Mouse (Mus musculus): ENCODE data around the gene Spint3. TPM values are rescaled to one million over a fixed set of nuclear protein-coding genes. Genes with fewer than 3 reads are reported as not detected.

Spint3 gene
- polyA plus RNA-seq (2015; fragmentation: Nextera tagmentation; extraction: Ambion mirVana): not detected in 2 replicates

DNA sequence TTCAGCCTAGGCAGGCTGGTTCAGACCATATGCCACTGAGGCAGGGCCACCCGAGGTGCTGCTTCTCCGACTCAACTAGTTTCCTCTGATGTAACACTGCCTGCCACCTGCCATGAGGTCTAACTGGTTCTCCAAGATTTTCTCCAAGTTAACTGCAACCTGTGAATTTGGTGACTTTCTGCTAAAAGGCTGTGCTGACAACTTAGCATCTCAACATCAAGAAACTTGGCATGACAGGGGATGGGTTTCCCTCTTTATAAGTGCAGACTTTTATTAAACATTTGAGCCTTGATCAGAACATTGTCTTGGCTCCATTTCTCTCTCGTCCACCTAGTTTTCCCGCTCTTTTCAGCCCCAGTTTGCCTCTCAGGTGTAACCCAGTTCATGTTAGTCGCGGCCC is at the start of gene Spint3:
Spint3 (minus strand) TSS at position 101 of the 400 bp plus-strand sequence.

DNA sequence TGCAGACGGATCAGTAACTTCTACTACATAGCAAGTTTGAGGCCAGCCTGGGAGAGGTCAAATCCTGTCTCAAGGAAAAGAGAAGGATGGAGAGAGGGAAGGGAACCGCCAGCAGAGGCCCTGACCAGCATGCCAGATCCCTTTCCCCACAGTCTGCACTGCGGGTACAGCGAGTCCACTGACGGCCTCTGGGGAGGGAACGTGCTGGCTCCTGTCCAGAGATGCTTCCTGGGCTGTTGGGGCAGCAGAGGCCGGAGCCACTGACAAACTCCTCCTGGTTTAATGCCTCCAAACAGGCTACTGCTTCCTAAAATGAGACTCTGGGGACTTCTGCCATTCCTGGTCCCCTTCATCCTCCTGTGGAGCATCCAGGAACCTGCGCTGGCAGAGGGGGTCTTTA is 40.2 kb upstream of the Spint3 start, which contains the start of the genes Wfdc6b and Wfdc8:
Wfdc6b (plus strand) TSS at position 52 of the 400 bp plus-strand sequence.
Wfdc8 (minus strand) TSS at position 156 of the 400 bp plus-strand sequence.

DNA sequence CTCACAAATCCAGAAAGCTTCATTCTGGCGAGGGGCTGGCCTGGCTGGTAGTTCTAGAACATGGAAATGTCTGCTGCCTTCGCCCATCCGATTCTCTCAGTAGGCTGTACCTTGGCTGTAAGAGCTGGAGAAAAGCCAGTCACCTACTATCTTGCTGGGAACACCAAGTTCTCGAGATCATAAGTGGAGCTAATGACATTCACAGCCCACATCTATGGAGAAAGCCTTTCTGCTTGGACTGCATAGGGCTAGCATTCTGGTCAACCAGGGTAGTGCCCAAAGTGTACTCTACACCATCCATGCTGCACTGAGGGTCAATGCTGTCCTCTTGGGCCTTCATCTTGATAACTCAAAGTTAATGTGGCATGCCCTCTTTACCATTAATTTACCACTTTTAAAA is 20.2 kb upstream of the Spint3 start, which contains the start of gene Eppin:
Eppin (minus strand) TSS at position 101 of the 400 bp plus-strand sequence.

DNA sequence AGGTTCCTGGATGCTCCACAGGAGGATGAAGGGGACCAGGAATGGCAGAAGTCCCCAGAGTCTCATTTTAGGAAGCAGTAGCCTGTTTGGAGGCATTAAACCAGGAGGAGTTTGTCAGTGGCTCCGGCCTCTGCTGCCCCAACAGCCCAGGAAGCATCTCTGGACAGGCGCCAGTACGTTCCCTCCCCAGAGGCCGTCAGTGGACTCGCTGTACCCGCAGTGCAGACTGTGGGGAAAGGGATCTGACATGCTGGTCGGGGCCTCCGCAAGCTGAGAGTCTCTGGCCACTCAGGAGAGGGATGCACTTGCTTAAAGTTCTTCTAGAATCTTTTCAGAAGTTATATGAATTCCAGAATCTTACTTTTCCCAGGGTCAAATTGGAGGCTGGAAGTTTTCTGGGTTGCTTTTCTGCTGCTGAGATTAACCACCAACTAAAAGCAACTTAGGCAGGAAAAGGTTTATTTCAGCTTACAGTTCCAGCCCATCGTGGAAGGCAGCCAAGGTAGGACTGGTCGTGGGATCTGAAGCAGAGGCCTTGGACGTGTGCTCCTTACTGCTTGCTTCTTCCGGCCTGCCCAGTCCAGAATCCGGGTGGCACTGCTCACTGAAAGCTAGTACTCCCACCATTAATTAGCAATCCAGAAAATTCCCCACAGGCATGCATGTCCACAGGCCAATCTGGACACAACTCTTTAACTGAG is 11.9 kb upstream of the Spint3 start, which contains the start of gene Wfdc6a:
Wfdc6a (minus strand) TSS at position 423 of the 701 bp plus-strand sequence.

DNA sequence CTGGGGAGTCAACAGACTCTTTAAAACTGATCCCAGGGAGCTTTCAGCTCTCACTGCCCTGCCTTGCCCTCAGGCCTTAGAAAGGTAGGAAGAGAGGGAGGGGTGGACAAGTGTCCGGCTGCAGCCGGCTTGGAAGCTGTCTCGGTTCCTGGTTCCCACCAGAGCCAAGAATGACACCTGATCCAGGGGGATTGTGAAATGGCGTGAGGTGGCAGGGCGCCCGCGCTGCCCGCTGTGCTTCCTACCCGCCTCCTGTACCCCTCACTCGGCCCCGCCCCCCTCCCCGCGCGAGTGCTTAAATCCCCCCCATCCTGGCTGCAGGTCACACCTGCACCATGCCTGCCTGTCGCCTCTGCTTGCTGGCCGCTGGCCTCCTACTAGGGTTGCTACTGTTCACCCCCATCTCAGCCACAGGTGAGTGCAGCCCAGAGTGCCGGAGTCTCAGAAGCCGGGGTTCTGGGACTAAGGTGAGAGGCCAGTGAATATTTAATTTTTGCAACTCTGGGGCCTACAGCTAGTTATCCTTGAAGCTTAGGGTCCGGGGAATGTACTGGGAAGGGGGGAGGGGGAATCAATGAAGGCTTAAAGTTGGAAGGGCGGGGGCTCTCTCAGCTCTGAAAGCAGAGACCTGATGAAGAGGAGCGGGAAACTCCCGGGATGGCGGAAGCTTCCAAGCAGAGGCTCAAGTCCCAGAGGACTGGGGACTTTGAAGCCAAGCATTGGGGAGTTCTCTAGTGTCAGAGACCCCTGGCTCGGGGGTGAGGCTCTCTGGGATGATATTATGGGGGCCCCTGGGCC is 10.7 kb downstream of the Spint3 start, which contains the start of gene Wfdc2:
Wfdc2 (plus strand) TSS at position 23 of the 798 bp plus-strand sequence.

Other genes with a start within 250 kb of the Spint3 start
- gene Svs5, start 240.7 kb downstream of the Spint3 start, polyA plus RNA-seq (2015; fragmentation: Nextera tagmentation; extraction: Ambion mirVana): not detected in 2 replicates
- 0.78 and 1.5 TPM in 2 replicates for gene Slpi, start 184.4 kb downstream of the Spint3 start, polyA plus RNA-seq (2015; fragmentation: Nextera tagmentation; extraction: Ambion mirVana)
- 0.07 and 0.08 TPM in 2 replicates for gene Rbpjl, start 170.3 kb downstream of the Spint3 start, polyA plus RNA-seq (2015; fragmentation: Nextera tagmentation; extraction: Ambion mirVana)
- 2.3 and 2.8 TPM in 2 replicates for gene Matn4, start 168.3 kb downstream of the Spint3 start, polyA plus RNA-seq (2015; fragmentation: Nextera tagmentation; extraction: Ambion mirVana)
- gene Sdc4, start 129.6 kb downstream of the Spint3 start, polyA plus RNA-seq (2015; fragmentation: Nextera tagmentation; extraction: Ambion mirVana): 51.3 and 53.3 TPM in 2 replicates
- 33.6 and 35.7 TPM in 2 replicates for gene Sys1, start 116.5 kb downstream of the Spint3 start, polyA plus RNA-seq (2015; fragmentation: Nextera tagmentation; extraction: Ambion mirVana)
- gene Gm20458, start 112.5 kb downstream of the Spint3 start, polyA plus RNA-seq (2015; fragmentation: Nextera tagmentation; extraction: Ambion mirVana): 12.3 and 14.5 TPM in 2 replicates
- not detected in 2 replicates for gene Trp53tg5, start 99.7 kb downstream of the Spint3 start, polyA plus RNA-seq (2015; fragmentation: Nextera tagmentation; extraction: Ambion mirVana)
- gene Dbndd2, start 87.4 kb downstream of the Spint3 start, polyA plus RNA-seq (2015; fragmentation: Nextera tagmentation; extraction: Ambion mirVana): 9.8 and 10.2 TPM in 2 replicates
- gene Pigt, start 75.9 kb downstream of the Spint3 start, polyA plus RNA-seq (2015; fragmentation: Nextera tagmentation; extraction: Ambion mirVana): 36.4 and 37.9 TPM in 2 replicates
- 0.29 and 0.37 TPM in 2 replicates for gene Wfdc2, start 11.0 kb downstream of the Spint3 start, polyA plus RNA-seq (2015; fragmentation: Nextera tagmentation; extraction: Ambion mirVana)
- gene Wfdc6a, start 12.0 kb upstream of the Spint3 start, polyA plus RNA-seq (2015; fragmentation: Nextera tagmentation; extraction: Ambion mirVana): not detected in 2 replicates
- gene Eppin, start 20.1 kb upstream of the Spint3 start, polyA plus RNA-seq (2015; fragmentation: Nextera tagmentation; extraction: Ambion mirVana): not detected in 2 replicates
- not detected in 2 replicates for gene Wfdc6b, start 40.1 kb upstream of the Spint3 start, polyA plus RNA-seq (2015; fragmentation: Nextera tagmentation; extraction: Ambion mirVana)
- gene Wfdc8, start 40.2 kb upstream of the Spint3 start, polyA plus RNA-seq (2015; fragmentation: Nextera tagmentation; extraction: Ambion mirVana): not detected in 2 replicates
- gene Wfdc16, start 65.3 kb upstream of the Spint3 start, polyA plus RNA-seq (2015; fragmentation: Nextera tagmentation; extraction: Ambion mirVana): not detected in 2 replicates
- not detected in 2 replicates for gene Wfdc10, start 82.6 kb upstream of the Spint3 start, polyA plus RNA-seq (2015; fragmentation: Nextera tagmentation; extraction: Ambion mirVana)
- not detected in 2 replicates for gene Wfdc9, start 83.1 kb upstream of the Spint3 start, polyA plus RNA-seq (2015; fragmentation: Nextera tagmentation; extraction: Ambion mirVana)
- gene Wfdc11, start 100.6 kb upstream of the Spint3 start, polyA plus RNA-seq (2015; fragmentation: Nextera tagmentation; extraction: Ambion mirVana): not detected in 2 replicates
- 0.21 TPM in 1 of 2 replicates, not detected in the other for gene Wfdc13, start 111.6 kb upstream of the Spint3 start, polyA plus RNA-seq (2015; fragmentation: Nextera tagmentation; extraction: Ambion mirVana)
- gene Spint4, start 125.0 kb upstream of the Spint3 start, polyA plus RNA-seq (2015; fragmentation: Nextera tagmentation; extraction: Ambion mirVana): not detected in 2 replicates
- not detected in 2 replicates for gene Spint5, start 141.8 kb upstream of the Spint3 start, polyA plus RNA-seq (2015; fragmentation: Nextera tagmentation; extraction: Ambion mirVana)
- 0.14 and 0.29 TPM in 2 replicates for gene Wfdc3, start 172.5 kb upstream of the Spint3 start, polyA plus RNA-seq (2015; fragmentation: Nextera tagmentation; extraction: Ambion mirVana)
- 51.2 and 54.3 TPM in 2 replicates for gene Dnttip1, start 172.5 kb upstream of the Spint3 start, polyA plus RNA-seq (2015; fragmentation: Nextera tagmentation; extraction: Ambion mirVana)
- gene Ube2c, start 196.4 kb upstream of the Spint3 start, polyA plus RNA-seq (2015; fragmentation: Nextera tagmentation; extraction: Ambion mirVana): 67.3 and 77.7 TPM in 2 replicates
- 22,389 and 24,028 TPM in 2 replicates for gene Tnnc2, start 206.5 kb upstream of the Spint3 start, polyA plus RNA-seq (2015; fragmentation: Nextera tagmentation; extraction: Ambion mirVana)
- 31.1 and 33.0 TPM in 2 replicates for gene Snx21, start 212.4 kb upstream of the Spint3 start, polyA plus RNA-seq (2015; fragmentation: Nextera tagmentation; extraction: Ambion mirVana)
- 10.2 and 11.7 TPM in 2 replicates for gene Acot8, start 231.4 kb upstream of the Spint3 start, polyA plus RNA-seq (2015; fragmentation: Nextera tagmentation; extraction: Ambion mirVana)
- 2.0 TPM in 2 replicates for gene Zswim3, start 231.6 kb upstream of the Spint3 start, polyA plus RNA-seq (2015; fragmentation: Nextera tagmentation; extraction: Ambion mirVana)
- 5.9 and 6.8 TPM in 2 replicates for gene Zswim1, start 249.2 kb upstream of the Spint3 start, polyA plus RNA-seq (2015; fragmentation: Nextera tagmentation; extraction: Ambion mirVana)